Mouse (Mus musculus) hindbrain, embryonic 12.5 days (tissue): ENCODE measurements at regions not wholly inside any gene's neighbourhood (a gene's known extent, or its start where the extent isn't known, plus 50 kb on each side); places are given as distances from the start of the nearest gene placed in this dataset.

Experiments
- ATAC-seq: fragments of 200-750 bp; cut with Nextera tagmentation; 2 replicates; pipeline ENCODE4 v1.8.0; 2017; ENCODE audit warnings: moderate TSS enrichment; ENCODE audit not compliant: low FRiP score
- H3K27ac ChIP-seq: fragments of 300-500 bp; sonication (generic); 2 replicates; pipeline ENCODE4 v1.5.1; 2016; ENCODE audit warnings: mild to moderate bottlenecking
- H3K27me3 ChIP-seq: fragments of 300-500 bp; sonication (generic); 2 replicates; pipeline ENCODE4 v1.6.1; 2016; ENCODE audit warnings: mild to moderate bottlenecking
- H3K36me3 ChIP-seq: fragments of 300-500 bp; sonication (generic); 2 replicates; pipeline ENCODE4 v1.6.1; 2016; ENCODE audit warnings: mild to moderate bottlenecking
- H3K4me1 ChIP-seq: fragments of 300-500 bp; sonication (generic); 2 replicates; pipeline ENCODE4 v1.6.1; 2016
- H3K4me2 ChIP-seq: fragments of 300-500 bp; sonication (generic); replicated peaks from 2 replicates; pipeline ENCODE4 v1.6.1; 2016; ENCODE audit warnings: mild to moderate bottlenecking
- H3K4me3 ChIP-seq: fragments of 300-500 bp; sonication (generic); 2 replicates; pipeline ENCODE4 v1.5.1; 2016; ENCODE audit warnings: mild to moderate bottlenecking
- H3K9ac ChIP-seq: fragments of 300-500 bp; sonication (generic); 2 replicates; pipeline ENCODE4 v1.6.1; 2016; ENCODE audit warnings: mild to moderate bottlenecking, moderate library complexity
- H3K9me3 ChIP-seq: fragments of 300-500 bp; sonication (generic); replicated peaks from 2 replicates; pipeline ENCODE4 v1.6.1; 2016; ENCODE audit warnings: mild to moderate bottlenecking
- WGBS: fragments of 180-500 bp; shearing (Covaris S2); methylation state at CpG from one replicate; pipeline ENCODE4 v1.1.7; 2016; 5-methylcytosine and 5-hydroxymethylcytosine counted together

- Histone ChIP-seq H3K4me1 (peaks cover 5% of the 10 kb centered on the region), H3K9ac (no peak overlapping the region)
These were observed 1588.7 kb upstream of the Got2 start for GRCm38 (mm10) chr8:97477098-97477457.

GRCm38 (mm10) chr8:97476430-97477097 is 1588.2 kb upstream of the Got2 start:
- no peak overlapping the region for H3K4me2 ChIP-seq
- no peaks in the 10 kb centered on the region for H3K9me3 ChIP-seq
- no peak overlapping the region for H3K4me3 ChIP-seq
- ATAC-seq, result peak; percentile 50
- peaks cover 5% of the 10 kb centered on the region for H3K4me1 ChIP-seq
- H3K27me3 ChIP-seq, result no peaks in the 10 kb centered on the region
- no peak overlapping the region for H3K27ac ChIP-seq
- no peaks in the 10 kb centered on the region for H3K36me3 ChIP-seq
- 72% methylated on average over 7 of the region's 7 CpGs for WGBS
- no peak overlapping the region for H3K9ac ChIP-seq

More at GRCm38 (mm10) chr8:97477098-97477457, 1588.7 kb upstream of the Got2 start:
- Histone ChIP-seq H3K36me3 (no peaks in the 10 kb centered on the region), H3K27ac (no peak overlapping the region), H3K27me3 (no peaks in the 10 kb centered on the region), H3K9me3 (no peaks in the 10 kb centered on the region), H3K4me2 (no peak overlapping the region), H3K4me3 (no peak overlapping the region)
- WGBS, result 77% methylated on average over 2 of the region's 2 CpGs
- ATAC-seq, result peak; percentile 74

- H3K4me2 ChIP-seq, result no peak overlapping the region
- ATAC-seq, result no peak
- peaks cover 5% of the 10 kb centered on the region for H3K4me1 ChIP-seq
- 88% methylated on average over 3 of the region's 3 CpGs for WGBS
- H3K27me3 ChIP-seq, result no peaks in the 10 kb centered on the region
- H3K27ac ChIP-seq, result no peak overlapping the region
- H3K36me3 ChIP-seq, result no peaks in the 10 kb centered on the region
- H3K9me3 ChIP-seq, result no peaks in the 10 kb centered on the region
- H3K9ac ChIP-seq, result no peak overlapping the region
- H3K4me3 ChIP-seq, result no peak overlapping the region
These were observed 1585.0 kb upstream of the Got2 start for GRCm38 (mm10) chr8:97473326-97473725.

GRCm38 (mm10) chr8:97461478-97461877 is 1573.1 kb upstream of the Got2 start:
- Histone ChIP-seq H3K4me1 (no peaks in the 10 kb centered on the region), H3K4me3 (no peak overlapping the region), H3K9ac (no peak overlapping the region), H3K4me2 (no peak overlapping the region), H3K9me3 (no peaks in the 10 kb centered on the region; the same call in 1 of the 2 replicates), H3K36me3 (no peaks in the 10 kb centered on the region), H3K27ac (no peak overlapping the region), H3K27me3 (no peaks in the 10 kb centered on the region)
- no peak for ATAC-seq

GRCm38 (mm10) chr8:97447696-97448095 is 1559.3 kb upstream of the Got2 start:
- Histone ChIP-seq H3K4me2 (no peak overlapping the region), H3K4me3 (no peak overlapping the region), H3K4me1 (no peaks in the 10 kb centered on the region), H3K9me3 (no peaks in the 10 kb centered on the region), H3K27ac (no peak overlapping the region), H3K9ac (no peak overlapping the region), H3K36me3 (no peaks in the 10 kb centered on the region), H3K27me3 (no peaks in the 10 kb centered on the region)
- no peak for ATAC-seq
- WGBS, result 88% methylated on average over 8 of the region's 8 CpGs

GRCm38 (mm10) chr8:97441483-97441882 is 1553.1 kb upstream of the Got2 start:
- no peak for ATAC-seq
- Histone ChIP-seq H3K9ac (no peak overlapping the region), H3K4me2 (no peak overlapping the region), H3K27me3 (no peaks in the 10 kb centered on the region), H3K27ac (no peak overlapping the region), H3K4me3 (no peak overlapping the region), H3K36me3 (no peaks in the 10 kb centered on the region), H3K9me3 (no peaks in the 10 kb centered on the region), H3K4me1 (no peaks in the 10 kb centered on the region)
- 50% methylated on average over 1 of the region's 1 CpGs for WGBS

- no peak overlapping the region for H3K4me3 ChIP-seq
- H3K9me3 ChIP-seq, result no peaks in the 10 kb centered on the region
- no peak overlapping the region for H3K9ac ChIP-seq
- no peak overlapping the region for H3K27ac ChIP-seq
- no peak for ATAC-seq
- no peaks in the 10 kb centered on the region for H3K27me3 ChIP-seq
- no peaks in the 10 kb centered on the region for H3K36me3 ChIP-seq
- no peaks in the 10 kb centered on the region for H3K4me1 ChIP-seq
- no peak overlapping the region for H3K4me2 ChIP-seq
- 86% methylated on average over 5 of the region's 5 CpGs for WGBS
These were observed 1545.2 kb upstream of the Got2 start for GRCm38 (mm10) chr8:97433584-97433983.

GRCm38 (mm10) chr8:97431467-97431866 is 1543.1 kb upstream of the Got2 start:
- no peak for ATAC-seq
- Histone ChIP-seq H3K9me3 (no peaks in the 10 kb centered on the region), H3K4me3 (no peak overlapping the region), H3K4me1 (no peaks in the 10 kb centered on the region), H3K36me3 (no peaks in the 10 kb centered on the region), H3K27ac (no peak overlapping the region), H3K4me2 (no peak overlapping the region), H3K9ac (no peak overlapping the region), H3K27me3 (no peaks in the 10 kb centered on the region)
- 73% methylated on average over 4 of the region's 4 CpGs for WGBS

- Histone ChIP-seq H3K4me3 (no peak overlapping the region), H3K4me1 (no peaks in the 10 kb centered on the region), H3K27me3 (no peaks in the 10 kb centered on the region), H3K27ac (no peak overlapping the region), H3K36me3 (no peaks in the 10 kb centered on the region), H3K9ac (no peak overlapping the region), H3K4me2 (no peak overlapping the region), H3K9me3 (no peaks in the 10 kb centered on the region)
- no peak for ATAC-seq
- WGBS, result 73% methylated on average over 1 of the region's 1 CpGs
These were observed 1534.0 kb upstream of the Got2 start for GRCm38 (mm10) chr8:97422331-97422730.

- Histone ChIP-seq H3K4me3 (no peak overlapping the region), H3K4me1 (no peaks in the 10 kb centered on the region), H3K27ac (no peak overlapping the region), H3K9ac (no peak overlapping the region), H3K4me2 (no peak overlapping the region), H3K9me3 (no peaks in the 10 kb centered on the region), H3K36me3 (no peaks in the 10 kb centered on the region), H3K27me3 (no peaks in the 10 kb centered on the region)
- no peak for ATAC-seq
- WGBS, result 76% methylated on average over 1 of the region's 1 CpGs
These were observed 1526.4 kb upstream of the Got2 start for GRCm38 (mm10) chr8:97414742-97415141.

- Histone ChIP-seq H3K4me2 (no peak overlapping the region), H3K27me3 (no peaks in the 10 kb centered on the region), H3K4me3 (no peak overlapping the region), H3K27ac (no peak overlapping the region), H3K4me1 (no peaks in the 10 kb centered on the region), H3K36me3 (no peaks in the 10 kb centered on the region), H3K9me3 (no peaks in the 10 kb centered on the region), H3K9ac (no peak overlapping the region)
- 79% methylated on average over 2 of the region's 2 CpGs for WGBS
- ATAC-seq, result no peak
These were observed 1515.0 kb upstream of the Got2 start for GRCm38 (mm10) chr8:97403308-97403707.

- 23% methylated on average over 7 of the region's 7 CpGs for WGBS
- no peak overlapping the region for H3K4me3 ChIP-seq
- H3K4me1 ChIP-seq, result peaks cover 3% of the 10 kb centered on the region; the same call in 1 of the 2 replicates
- no peaks in the 10 kb centered on the region for H3K27me3 ChIP-seq
- H3K27ac ChIP-seq, result no peak overlapping the region
- H3K36me3 ChIP-seq, result no peaks in the 10 kb centered on the region
- no peaks in the 10 kb centered on the region for H3K9me3 ChIP-seq
- H3K4me2 ChIP-seq, result no peak overlapping the region
- no peak overlapping the region for H3K9ac ChIP-seq
- ATAC-seq, result peak; percentile 54; the same call in 1 of the 2 replicates
These were observed 1509.0 kb upstream of the Got2 start for GRCm38 (mm10) chr8:97397327-97397719.

- peak; percentile 83 for ATAC-seq
These were observed 1508.4 kb upstream of the Got2 start for GRCm38 (mm10) chr8:97396634-97397326.

More at GRCm38 (mm10) chr8:97396634-97397326, 1508.4 kb upstream of the Got2 start:
- Histone ChIP-seq H3K9ac (no peak overlapping the region), H3K9me3 (no peaks in the 10 kb centered on the region), H3K4me3 (no peak overlapping the region), H3K36me3 (no peaks in the 10 kb centered on the region), H3K4me2 (no peak overlapping the region), H3K27ac (no peak overlapping the region), H3K27me3 (no peaks in the 10 kb centered on the region), H3K4me1 (peaks cover 3% of the 10 kb centered on the region; the same call in 1 of the 2 replicates)
- WGBS, result 19% methylated on average over 5 of the region's 5 CpGs
